Mouse (Mus musculus) lung, adult 18-20 months (tissue): ENCODE measurements around the gene Lta.
A peak's percentile ranks its signal among the peaks of the same experiment; 100 is the strongest.

Source experiments
- DNase-seq, 2 experiments: peaks; one replicate each; pipeline ENCODE4 v3.0.0; 2022; ENCODE audit warnings: mixed read lengths in 2 of 2

The Lta gene

DNA sequence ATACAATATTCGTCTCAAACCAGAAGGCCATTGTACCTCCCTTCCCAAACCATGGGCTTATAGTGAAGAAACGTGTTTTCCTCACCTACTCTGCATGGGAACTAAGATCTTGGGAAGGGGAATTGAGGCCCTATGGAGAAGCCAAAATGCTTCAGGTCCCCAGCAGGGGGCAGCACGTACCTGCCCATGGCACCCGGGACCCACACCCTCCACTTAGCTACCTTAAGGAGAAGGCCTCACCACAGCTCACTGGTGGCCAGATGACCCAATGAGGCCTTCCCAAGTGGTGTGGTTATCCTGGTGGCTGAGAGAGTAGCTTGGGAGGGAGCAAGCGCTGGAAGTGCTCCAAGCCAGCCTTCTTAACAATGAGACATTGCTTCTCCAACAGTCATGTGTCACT is 26.6 kb downstream of the Lta start:
- DNase-seq = peak; percentile 73 to 78

DNA sequence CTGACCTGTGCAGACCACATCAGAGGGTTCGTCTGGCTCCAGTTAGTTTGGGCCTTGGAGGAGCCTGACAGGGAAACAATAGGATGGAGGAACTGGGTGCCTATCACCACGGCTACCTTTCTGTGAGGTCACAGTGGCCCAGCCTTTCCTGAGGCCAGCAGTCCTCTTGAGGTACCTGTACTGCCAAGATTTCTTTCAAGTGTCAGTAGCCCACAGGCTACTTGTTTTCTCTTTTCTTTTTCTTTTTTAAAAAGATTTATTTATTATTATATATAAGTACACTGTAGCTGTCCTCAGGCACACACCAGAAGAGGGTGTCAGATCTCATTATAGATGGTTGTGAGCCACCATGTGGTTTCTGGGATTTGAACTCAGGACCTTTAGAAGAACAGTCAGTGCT is 29.2 kb downstream of the Lta start, which contains the start of gene Aif1:
TSS of gene Aif1 (minus strand) at position 101 of the 400 bp plus-strand sequence.
- DNase-seq = peak in 1 of 2 experiments; percentile 25

DNA sequence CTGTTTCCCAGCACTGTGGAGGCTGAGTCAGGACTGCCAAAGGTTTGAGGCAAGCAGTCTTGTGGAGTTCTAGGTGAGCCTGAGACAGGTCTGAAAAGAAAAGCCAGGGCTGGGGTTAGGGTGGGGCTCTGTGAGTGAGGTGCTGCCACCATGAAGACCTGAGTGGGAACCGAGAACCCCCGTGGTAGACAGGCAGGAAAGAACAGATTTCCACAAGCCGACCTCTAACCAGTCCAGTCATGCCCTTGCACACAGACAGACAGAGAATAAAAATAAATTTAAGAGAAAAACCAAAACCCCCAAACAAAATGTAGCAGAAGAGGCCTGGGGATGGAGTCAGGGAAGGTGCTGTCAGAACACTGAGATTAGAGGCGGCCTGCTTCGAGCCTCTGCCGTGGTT is 29.8 kb downstream of the Lta start:
- no peak for DNase-seq

DNA sequence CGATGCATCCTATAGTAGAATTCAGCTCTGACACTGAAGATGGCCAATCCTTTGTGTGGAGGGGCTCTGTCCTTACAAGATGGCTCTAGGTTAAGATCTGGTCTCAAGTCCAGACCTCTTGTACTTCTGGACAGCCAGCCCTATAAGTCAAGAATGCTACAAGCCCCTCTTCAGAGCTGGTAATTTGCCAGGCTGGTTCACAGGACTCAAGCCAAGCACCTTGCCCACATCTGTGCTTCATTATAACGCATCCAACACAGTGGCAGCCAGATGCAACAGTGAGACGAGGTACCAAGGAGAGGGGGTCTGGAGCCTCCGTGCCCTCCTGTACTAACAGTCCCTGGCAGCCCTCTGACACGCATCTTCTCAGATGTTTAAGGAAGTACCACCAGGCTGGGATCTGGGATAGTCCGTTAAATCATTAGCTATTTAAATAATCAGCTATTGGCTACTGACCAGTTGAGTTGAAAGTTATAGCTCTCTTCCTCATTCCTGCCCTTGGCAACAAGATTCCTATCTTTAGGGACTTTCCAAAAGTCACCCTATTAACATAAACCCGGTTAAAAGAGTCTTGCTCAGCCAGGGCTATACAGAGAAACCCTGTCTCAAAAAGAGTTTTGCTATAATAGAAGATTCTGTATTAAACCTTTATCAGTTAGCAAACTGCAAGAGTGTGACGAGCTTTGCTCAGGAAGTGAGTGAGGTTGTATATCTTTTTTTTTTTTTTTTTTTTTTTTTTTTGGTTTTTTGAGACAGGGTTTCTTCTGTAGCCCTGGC is 30.8 kb downstream of the Lta start:
- no peak for DNase-seq

DNA sequence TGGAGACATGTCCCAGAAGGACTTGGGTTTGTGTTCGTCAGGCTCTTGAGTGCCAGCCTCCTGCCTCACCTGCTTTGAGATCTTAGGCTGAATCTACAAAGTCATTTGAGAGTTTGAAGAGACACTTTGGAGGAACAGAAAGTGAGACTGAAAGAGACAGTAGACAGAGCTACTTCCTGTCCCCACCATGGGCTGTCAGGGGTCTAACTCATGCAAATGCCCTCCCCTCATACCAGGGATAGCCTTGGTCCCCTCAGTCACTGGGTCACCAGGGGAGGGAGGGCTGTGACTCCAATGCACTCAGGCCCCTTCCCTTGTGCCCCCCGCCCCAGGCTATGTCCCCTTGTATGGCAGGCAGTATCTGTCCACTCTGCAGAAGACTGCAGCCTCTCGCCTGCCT is 31.8 kb downstream of the Lta start:
- DNase-seq = no peak

DNA sequence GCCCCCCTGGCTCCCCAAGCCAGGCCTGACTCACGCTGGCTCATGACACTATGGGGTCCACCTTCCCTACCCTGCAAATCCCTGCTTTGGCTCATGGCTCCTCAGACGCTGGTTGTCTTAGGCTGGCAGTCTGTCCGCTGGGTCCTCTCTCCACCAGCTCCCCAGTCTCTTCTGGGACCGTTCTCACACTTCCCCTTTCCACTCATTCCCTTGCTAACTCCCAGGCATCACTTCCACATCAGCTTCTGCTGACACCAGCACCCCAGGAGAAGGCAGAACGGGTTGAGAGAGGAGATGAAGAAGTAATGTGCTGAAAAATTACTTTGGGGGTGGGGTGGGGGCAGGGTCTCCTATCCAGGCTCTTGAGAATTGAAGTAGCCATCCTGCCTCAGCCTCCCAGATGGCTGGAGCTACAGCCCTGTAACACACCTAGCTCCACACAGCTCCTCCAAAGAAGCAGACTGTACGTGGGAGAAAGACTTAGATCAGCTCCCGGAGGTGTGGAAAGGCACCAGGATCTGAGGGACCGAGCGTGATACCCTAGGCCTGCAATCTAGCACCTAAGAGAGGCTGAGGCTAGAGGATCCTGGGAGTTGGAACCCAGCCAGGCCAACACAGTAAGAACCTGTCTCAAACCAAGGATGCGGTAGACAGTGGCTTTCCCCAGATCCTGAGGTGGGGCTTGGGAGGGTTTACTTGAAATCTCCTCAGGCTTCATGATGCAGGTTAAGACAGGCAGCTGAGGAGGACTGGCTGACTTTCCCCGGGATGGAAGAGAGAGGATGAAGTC is 32.5 kb downstream of the Lta start:
- DNase-seq = no peak

DNA sequence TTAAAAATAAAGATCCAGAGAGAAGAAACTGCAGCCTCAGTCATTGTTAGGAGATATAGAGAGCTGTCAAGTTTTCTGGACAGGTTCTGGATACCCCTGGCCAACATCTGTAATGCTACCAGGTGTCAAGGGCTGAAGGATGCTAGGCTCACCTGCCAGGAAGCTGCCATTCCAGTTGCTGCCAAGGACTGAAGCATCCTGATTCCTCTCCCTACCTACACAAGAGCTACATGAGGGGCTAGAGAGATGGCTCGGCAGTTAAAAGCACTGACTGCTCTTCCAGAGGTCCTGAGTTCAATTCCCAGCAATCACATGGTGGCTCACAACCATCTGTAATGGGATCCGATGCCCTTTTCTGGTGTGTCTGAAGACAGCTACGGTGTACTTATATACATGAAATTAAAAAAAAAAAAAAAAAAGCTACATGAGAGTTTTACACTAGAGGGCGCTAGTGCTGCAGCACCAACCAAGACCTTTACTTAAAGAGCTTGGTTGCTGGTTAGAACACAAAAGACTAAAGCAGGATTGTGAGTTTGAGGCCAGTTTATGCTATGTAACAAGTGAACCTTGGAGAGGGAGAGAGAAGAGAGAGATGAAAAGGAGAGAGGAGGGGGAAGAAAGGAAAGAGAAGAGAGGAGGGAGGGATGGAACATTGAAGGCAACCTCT is 36.5 kb downstream of the Lta start:
- DNase-seq = no peak

DNA sequence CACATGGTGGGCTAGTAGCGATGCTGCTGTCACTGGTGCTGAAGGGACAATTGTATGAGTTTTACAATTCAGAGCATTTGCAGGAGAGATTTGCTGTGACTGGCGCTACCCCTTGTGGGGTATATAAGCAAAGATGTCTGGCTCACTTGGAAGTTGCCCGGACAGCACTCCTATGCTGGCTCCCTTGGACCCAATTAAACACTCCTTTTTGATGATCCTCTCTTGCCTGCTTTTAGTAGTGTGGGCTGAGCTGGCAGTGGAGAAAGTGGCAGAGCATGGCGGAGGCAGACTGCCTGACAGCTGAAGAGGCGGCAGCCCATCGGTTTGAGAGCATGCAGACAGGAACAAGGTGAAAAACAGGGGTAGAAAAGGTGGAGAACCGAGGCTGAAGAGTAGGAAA is 37.4 kb downstream of the Lta start:
- no peak for DNase-seq

DNA sequence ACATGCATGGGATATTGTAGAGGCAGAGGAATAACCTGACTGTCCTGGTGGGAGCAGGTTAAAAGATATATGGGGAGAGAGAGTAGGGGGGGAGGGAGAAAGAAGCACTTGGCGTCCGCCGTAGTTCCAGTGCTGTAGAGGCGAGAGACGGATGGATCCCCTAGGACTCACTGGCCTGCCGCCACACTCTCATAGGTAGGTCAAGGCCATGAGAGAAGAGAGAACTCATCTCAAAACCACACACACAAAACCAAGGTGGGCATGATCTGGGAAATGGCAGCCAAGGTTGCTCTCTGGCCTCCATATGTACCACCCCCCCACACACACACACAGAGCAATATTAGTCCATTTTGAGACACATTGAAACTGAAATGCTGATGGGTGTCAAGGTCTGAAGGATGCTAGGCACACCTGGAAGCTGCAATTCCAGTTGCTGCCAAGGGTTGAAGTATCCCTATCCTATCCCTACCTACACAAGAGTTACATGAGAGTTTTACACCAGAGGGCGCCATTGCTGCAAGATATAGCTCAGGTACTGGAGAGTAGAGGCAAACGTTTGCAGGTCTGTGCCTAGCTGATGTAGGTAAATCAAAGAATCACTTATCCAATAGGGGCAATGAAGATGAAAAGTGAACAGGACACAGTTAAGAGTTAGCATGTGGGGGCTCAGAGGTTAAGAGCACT is 38.7 kb downstream of the Lta start:
- DNase-seq = peak; percentile 60 to 81

DNA sequence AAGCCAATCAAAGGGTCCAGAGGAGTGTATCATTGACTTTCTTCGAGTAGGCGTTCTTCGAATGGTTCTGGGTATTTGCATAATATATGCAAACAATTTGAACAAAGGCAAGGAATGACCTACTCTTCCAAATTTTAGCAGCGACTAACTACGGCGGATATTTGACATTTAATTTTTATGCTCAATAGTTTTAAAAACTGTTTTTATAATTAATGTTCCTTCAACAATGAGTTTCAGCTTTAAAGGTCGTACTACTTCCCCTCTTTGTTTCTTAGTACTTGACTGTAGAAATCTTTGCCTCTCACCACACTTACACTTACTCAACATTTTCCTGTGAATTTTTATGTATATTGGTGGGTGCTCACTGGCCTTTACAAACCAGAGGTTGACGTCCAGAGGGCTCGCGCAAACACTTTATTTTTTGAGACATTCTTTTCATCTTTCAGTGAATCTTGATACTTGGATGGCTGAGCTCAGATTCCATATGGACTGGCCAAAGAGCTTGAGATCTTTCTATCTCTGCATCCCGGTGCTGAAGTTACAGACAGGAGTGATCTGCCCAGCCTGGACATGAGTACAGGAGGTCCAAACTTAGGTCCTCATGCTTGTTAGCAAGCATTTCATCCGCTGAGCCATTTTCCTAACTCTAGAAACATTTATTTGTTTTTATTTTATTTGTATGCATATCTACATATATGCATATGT is 39.5 kb downstream of the Lta start:
- DNase-seq = no peak

DNA sequence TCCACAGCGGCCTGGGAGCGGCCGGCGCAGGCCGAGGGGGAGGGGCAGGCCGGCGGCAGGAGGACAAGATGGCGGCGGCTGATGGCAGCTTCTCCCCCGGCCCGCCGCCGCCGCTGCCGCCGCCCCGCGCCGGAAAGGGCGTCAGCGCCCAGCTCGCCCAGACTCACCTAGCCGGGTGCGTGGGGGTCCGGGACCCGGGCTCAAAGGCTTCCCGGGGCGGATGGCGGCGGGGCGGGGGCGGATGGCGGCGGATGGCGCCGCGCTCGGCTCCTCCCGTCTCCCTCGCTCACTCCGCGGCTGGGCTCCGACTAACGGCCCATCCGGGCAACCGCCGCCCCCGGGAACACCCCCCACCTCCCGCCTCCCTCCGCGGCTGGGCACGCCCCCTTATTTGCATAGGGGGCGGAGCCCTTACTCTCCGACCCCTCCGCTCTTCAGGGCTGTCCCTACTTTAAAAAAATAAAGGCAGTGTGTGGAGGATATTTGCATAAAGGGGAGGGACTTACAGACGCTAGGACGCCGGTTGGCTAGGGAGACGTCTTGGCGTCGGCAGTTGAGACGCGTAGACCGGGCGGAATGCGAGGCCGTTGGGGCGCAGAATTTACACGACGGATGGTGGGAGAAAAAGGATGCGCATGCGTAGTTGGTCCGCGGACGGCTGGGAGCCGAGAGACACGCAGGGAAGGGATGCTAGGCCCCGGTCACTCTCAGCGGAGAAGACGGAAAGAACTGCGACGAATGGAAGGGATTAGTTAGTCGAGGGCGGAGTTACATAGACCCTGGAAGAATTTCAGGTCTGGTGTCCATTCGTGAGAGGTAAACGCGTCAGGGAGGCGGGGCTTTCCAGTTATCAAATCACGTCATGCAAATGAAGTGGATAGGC is 40.3 kb downstream of the Lta start, which contains the start of gene Prrc2a:
TSS of gene Prrc2a (minus strand) at position 330 of the 883 bp plus-strand sequence.
- DNase-seq = peak; percentile 98 to 99

DNA sequence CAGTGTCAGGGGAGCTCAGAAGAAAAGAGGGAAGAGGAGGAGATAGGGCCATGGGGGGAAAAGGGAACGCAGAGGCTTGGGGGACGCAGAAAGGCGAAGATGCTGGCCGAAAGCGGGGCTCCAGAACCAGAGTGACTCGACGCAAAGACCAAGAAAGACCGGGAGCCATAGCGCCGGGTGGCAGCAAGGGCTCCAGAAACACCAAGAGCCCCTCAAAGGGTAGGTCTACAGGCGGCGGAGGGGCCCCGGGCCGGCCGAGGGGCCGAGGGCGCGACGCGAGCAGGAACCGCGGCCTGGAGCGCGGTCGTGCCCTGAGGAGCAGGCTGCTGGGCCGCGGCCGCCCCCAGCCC is 41.0 kb downstream of the Lta start:
- peak in 1 of 2 experiments; percentile 24 for DNase-seq

DNA sequence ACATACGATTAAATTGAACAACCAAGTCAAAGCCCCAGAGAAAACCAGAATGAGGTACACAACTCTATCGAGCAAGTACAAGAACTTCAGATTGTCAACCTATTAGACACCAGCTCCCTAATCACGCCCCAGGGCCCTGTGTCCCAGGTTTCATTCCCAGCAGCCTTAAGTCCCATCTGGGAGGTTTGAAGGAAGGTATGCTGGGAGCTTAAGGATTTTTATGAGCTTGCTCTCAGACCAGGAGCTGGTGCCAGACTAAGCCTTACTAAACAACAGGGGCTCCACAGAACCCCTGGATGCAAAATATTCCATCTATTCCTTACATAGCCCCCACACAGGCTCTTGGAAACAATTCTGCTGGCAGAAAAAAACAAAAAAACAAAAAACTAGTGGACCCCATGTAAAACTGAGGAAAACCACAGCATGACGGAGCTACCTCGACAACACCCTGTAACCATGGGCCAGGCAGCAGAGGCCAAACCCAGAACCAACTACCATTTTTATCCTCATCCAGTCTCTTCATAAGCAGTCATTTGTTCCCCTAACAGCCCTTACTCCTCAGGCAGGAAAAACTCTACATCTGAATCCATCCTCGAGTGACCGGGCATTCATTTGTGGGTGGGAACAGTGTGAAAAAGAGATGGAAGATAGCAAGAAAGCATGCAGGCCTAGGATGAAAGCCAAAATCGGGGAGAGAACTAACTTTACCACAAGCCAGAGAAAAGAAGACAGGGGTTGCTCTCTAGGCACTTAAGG is 41.6 kb downstream of the Lta start:
- no peak for DNase-seq

DNA sequence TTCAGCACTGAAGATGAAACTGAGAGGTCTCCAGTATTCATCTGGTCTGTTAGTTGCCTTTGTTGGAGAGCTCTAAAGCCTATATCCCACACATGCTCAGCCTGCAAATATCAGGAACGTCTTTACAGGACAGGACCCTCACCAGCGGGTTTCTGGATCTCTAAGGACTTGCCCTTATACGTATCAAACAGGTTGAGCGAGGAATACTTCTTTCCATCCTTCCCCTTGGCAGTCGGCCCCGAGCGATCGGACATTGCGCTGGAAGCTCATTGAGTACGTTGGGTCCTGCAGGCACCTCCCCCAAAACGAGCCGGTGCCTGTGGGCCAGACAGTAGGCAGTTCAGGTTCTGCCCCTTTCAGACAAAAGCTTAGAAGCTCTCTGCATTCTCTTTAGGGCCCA is 42.4 kb downstream of the Lta start:
- peak; percentile 66 to 72 for DNase-seq

DNA sequence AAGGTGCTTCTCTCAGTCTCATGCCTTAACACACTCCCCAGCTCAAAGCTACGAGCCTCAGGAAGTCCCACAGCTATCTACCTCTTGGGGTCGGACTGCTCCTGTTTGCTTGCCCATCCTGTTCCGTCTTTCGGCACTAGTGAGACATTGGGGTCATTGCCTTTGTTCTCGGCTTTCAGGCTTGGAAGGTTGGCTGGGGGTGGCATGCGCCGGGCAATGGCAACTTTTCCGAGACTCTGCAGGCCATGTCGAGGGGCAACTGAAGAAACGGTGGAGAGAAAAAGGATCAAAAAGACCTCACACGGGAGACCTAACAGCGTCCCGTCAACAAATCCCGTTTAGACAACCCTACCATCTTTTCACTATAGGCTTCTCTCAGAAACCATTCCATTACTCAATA is 43.0 kb downstream of the Lta start:
- no peak for DNase-seq

DNA sequence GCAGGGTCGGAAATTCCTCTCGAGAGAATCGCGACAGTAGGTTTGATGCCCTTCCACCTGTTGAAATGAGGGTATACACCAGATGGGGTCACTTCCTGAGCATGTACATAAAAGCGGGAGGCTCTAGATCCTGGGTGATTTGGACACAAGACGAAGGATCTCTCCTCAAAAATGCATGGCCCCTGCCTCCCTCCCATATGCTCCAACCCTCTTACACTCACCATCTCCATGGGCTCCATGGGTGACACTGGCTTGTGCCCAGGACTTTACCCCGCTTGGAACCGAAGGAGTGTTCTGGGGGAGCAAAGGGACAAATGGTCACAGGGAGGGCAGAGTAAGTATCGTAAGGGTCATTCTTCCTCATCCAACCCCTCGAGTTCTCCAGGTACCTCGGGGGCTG is 43.7 kb downstream of the Lta start:
- no peak for DNase-seq

DNA sequence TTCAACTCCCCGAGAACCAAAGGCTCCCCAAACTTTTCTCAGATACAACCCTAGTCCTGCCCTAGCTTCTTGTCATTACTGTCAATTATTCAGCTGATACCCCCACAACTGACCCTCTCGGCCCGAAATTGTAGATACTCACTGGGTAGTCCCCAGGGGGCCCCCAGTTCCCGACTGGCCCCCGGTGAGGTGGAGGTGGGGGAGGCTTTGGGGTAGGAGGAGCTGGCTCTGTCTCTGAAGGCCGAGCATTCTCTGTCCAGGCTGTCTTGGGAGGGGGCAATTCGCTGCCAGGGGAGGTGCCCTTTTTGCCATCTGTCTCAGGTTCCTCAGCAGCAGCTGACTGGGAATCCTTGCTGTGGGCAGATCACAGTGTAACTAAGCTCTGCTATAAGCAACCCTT is 45.5 kb downstream of the Lta start:
- no peak for DNase-seq

DNA sequence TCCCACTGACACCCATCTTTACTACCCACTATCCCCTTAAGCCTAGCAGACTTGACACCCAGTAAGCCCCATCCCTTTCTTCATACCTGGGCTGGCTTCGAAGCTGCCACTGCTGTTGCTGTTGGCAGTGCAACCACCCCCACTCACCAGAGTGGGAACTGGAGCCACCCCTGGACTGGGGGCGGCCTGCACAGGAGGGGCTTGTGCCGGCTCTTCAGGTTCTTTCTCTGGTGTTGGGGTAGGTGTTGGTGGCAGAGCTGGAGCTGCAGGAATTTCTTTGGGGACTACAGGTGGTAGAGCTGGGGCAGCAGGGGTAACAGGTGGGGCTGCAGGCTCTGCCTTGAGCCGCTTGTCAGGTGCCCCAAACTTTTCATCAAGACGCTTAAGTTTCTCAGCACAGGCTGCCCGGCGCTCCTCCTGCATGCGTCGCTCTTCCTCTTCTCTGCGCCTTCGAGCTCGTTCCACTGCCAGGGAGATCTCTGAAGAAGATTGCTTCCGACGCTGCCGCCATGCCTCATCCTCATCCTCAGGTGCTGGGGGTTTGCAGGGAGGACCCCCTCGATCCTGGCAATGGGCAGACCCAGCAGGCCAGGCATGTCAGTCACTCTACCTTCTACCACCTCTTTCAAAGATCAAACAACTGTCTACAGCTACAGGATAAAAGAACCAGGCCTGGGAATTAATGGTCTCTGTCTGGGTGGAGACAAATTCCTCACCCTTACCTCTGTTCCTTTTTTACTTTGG is 46.1 kb downstream of the Lta start:
- DNase-seq = no peak

DNA sequence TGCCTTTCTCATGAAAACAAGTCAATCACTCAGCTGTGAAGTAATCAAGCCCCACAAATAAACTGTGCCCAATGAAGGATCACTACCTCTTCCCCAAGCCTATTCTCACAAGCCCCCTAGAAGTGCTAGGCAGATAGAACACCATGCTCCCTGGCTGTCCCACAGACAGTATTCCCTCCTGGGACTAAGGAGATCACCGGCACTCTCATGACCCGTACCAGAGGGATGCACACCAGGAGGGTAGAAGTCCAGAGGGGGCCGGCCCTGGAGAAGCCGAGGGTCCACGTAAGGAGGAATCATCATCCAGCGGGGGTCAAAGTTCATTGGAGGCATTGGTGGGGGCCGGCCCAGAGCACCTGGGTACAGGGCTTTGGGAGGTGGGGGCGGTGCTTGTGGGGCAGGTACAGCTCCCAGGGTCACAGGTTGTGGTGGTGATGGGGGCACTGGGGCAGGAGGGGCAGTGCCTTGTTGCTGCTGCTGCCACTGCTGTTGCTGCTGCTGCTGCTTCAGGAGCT is 47.4 kb downstream of the Lta start:
- no peak for DNase-seq

DNA sequence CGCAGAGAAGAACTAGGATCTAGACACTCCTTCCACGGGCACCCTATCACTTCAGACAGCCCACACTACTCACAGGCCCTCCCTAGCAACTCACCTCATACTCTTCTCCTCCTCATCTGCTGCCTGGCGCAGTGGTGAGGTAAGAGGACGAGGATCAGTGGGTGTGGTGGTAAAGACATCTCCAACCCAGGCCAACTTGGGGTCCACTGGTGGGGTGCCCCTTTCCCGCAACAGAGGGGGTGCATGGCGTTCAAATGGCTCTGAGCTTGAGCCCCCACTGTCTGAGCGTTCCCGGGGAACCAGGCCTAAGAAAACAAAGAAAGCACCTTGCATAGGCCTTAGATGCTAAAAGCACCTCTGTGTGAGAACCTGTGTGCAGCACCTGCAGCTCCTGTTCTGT is 47.9 kb downstream of the Lta start:
- no peak for DNase-seq
